Mouse (Mus musculus) liver, embryonic 11.5 days (tissue): Measurements from ENCODE around the gene Fn1. TPM values are rescaled to one million over a fixed set of nuclear protein-coding genes. Genes with fewer than 3 reads are reported as not detected.

Experiments
- ATAC-seq: fragments of 200-750 bp; cut with Nextera tagmentation; replicated peaks from 2 replicates; pipeline ENCODE4 v1.8.0; 2017; ENCODE audit warnings: moderate number of reproducible peaks, mild to moderate bottlenecking, moderate TSS enrichment, moderate library complexity; ENCODE audit not compliant: low FRiP score
- DNase-seq: peaks from one replicate; pipeline ENCODE4 v3.0.0-alpha.2; 2017; ENCODE audit warnings: low spot score
- H3K27ac ChIP-seq: fragments of 300-500 bp; sonication (generic); 2 replicates; pipeline ENCODE4 v1.5.1; 2014; ENCODE audit warnings: mild to moderate bottlenecking, low read depth, low read length, control low read depth
- H3K27me3 ChIP-seq: fragments of 300-500 bp; sonication (generic); replicated peaks from 2 replicates; pipeline ENCODE4 v1.6.1; 2014; ENCODE audit warnings: low read length, mixed read lengths; ENCODE audit not compliant: control insufficient read depth, insufficient read depth
- H3K36me3 ChIP-seq: fragments of 300-500 bp; sonication (generic); 2 replicates; pipeline ENCODE4 v1.6.1; 2014; ENCODE audit warnings: mild to moderate bottlenecking, low read length, moderate library complexity, mixed read lengths; ENCODE audit not compliant: control insufficient read depth, insufficient read depth
- H3K4me1 ChIP-seq: fragments of 300-500 bp; sonication (generic); replicated peaks from 2 replicates; pipeline ENCODE4 v1.6.1; 2014; ENCODE audit warnings: low read length, mixed read lengths; ENCODE audit not compliant: control insufficient read depth, insufficient read depth
- H3K4me2 ChIP-seq: fragments of 300-500 bp; sonication (generic); 2 replicates; pipeline ENCODE4 v1.6.1; 2014; ENCODE audit warnings: mild to moderate bottlenecking, control low read depth, moderate library complexity
- H3K4me3 ChIP-seq: fragments of 300-500 bp; sonication (generic); 2 replicates; pipeline ENCODE4 v1.5.1; 2014; ENCODE audit warnings: low read depth, low read length, control low read depth
- H3K9ac ChIP-seq: fragments of 300-500 bp; sonication (generic); 2 replicates; pipeline ENCODE4 v1.6.1; 2014; ENCODE audit warnings: low read depth, low read length, control low read depth
- H3K9me3 ChIP-seq: fragments of 300-500 bp; sonication (generic); 2 replicates; pipeline ENCODE4 v1.6.1; 2016; ENCODE audit warnings: low read length, inconsistent platforms, mixed read lengths; ENCODE audit not compliant: control insufficient read depth
- WGBS: fragments of 180-500 bp; shearing (Covaris S2); extraction: QIAGEN DNeasy Blood & Tissue Kit; methylation state at CpG from one replicate; pipeline ENCODE4 v1.1.7; 2014; 5-methylcytosine and 5-hydroxymethylcytosine counted together
- polyA plus RNA-seq: library from polyadenylated mRNA; unstranded; fragments of >200 nt; fragmentation: Nextera tagmentation; extraction: Ambion mirVana; gene quantifications from 2 replicates; pipeline ENCODE4 v1.2.1, GENCODE M21; 2014

Gene Fn1
- polyA plus RNA-seq, 1 experiment from 2014 or later, result 175 TPM

DNA sequence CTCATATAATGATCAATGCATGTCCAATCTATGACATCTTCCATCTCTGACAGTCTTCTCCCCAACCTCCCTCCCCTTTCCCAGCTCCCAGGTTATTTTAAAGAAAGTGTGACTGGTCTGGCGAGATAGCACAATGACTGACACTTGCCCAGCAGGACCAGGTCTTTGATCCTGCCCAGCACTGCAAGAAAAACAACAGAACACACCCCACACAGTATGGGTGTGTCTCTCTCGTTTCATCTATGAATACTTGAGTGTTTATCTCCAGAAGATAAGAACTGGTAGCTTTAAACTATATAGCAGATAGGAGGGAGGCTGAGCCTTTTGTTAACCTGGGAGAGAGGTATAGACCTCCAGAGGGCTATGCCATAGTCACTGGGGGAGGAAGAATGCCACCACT is 28.3 kb upstream of the Fn1 start:
- Histone ChIP-seq H3K4me2 (no peak overlapping the region), H3K9ac (no peak overlapping the region), H3K4me1 (peaks cover 4% of the 10 kb centered on the region; the same call in 1 of the 2 replicates), H3K27ac (no peak overlapping the region), H3K4me3 (no peak overlapping the region), H3K27me3 (no peaks in the 10 kb centered on the region), H3K36me3 (no peaks in the 10 kb centered on the region), H3K9me3 (no peaks in the 10 kb centered on the region)
- ATAC-seq, result peak; percentile 92
- DNase-seq, result no peak
- 4% methylated on average over 2 of the region's 2 CpGs for WGBS

DNA sequence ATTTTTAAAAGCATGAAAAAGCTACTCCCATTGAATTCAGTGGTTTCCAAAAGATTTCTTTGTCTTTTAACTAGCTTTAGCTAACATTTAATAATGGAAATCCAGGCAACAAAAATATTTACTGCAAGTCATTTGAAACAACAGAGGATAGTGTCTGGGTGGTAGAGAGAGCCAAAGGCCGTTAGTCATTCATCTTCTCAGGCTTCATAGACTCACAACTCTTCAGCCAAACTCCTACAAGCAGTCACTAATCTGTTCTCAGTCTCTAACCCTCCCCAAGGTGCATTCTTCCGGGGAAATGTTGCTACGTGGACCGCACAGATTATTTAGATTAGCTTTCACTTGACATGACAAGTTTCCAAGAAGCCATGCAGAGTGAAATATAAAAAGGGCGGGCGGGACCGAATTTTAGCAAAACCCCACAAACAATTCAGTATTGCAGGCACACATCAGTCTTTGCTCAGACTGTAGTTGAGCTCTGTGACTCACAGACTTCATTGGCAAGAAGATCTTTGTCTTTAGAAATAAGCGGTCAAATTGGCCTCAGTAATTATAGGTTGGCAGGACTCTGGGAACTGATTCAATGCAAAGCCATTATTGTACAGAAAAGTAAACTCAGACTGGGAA is 27.2 kb upstream of the Fn1 start:
- no peaks in the 10 kb centered on the region for H3K36me3 ChIP-seq
- DNase-seq (no peak), ATAC-seq (no peak)
- no peak overlapping the region for H3K4me3 ChIP-seq
- 85% methylated on average over 8 of the region's 8 CpGs for WGBS
- no peaks in the 10 kb centered on the region for H3K9me3 ChIP-seq
- H3K27me3 ChIP-seq, result no peaks in the 10 kb centered on the region
- no peak overlapping the region for H3K9ac ChIP-seq
- peaks cover 4% of the 10 kb centered on the region; the same call in 1 of the 2 replicates for H3K4me1 ChIP-seq
- H3K27ac ChIP-seq, result no peak overlapping the region
- H3K4me2 ChIP-seq, result no peak overlapping the region

DNA sequence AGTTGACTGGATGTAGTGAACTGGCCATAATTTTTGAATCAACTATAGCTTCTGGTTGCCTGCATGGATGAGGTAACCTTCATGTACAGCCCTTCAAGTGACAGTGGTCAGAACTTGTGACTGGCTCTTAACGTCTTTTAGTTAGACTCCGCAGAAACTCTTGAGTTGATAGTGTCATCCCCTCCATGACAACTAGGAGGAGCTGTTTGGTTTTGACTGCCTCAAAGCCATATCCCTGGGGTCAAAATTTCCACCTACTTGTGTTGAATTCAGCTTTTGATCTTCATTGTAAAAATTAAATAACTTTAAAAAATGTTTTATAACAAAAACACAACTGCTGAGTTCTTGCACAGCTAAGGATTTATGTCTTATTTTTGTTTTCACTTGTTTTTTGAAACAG is 22.4 kb upstream of the Fn1 start:
- no peak for DNase-seq
- 50% methylated on average over 2 of the region's 2 CpGs for WGBS
- Histone ChIP-seq H3K4me1 (no peaks in the 10 kb centered on the region), H3K27me3 (no peaks in the 10 kb centered on the region), H3K4me2 (no peak overlapping the region), H3K36me3 (no peaks in the 10 kb centered on the region), H3K4me3 (no peak overlapping the region), H3K9ac (no peak overlapping the region), H3K9me3 (no peaks in the 10 kb centered on the region), H3K27ac (no peak overlapping the region)
- no peak for ATAC-seq

DNA sequence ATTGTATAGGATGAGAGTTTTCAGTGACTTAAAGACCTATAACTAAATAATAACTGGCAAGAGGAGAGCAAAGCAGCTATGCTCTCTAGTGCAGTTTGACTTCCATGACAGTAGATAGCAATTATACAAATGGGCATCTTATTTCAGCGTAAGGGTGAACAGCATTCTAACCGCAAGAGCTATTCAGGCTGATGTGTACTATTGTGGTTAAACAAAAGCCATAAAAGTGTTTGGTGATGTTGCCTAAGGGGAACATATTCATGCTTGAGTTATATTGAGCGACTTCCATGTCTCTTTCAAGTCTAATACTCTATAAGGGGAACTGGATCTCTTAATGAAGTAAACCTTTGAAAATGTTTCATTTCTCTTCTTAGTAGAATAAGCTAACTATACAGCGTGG is 21.3 kb upstream of the Fn1 start:
- no peak overlapping the region for H3K4me3 ChIP-seq
- H3K9ac ChIP-seq, result no peak overlapping the region
- WGBS, result 87% methylated on average over 4 of the region's 4 CpGs
- no peaks in the 10 kb centered on the region for H3K27me3 ChIP-seq
- DNase-seq (no peak), ATAC-seq (no peak)
- no peak overlapping the region for H3K27ac ChIP-seq
- no peaks in the 10 kb centered on the region for H3K9me3 ChIP-seq
- no peaks in the 10 kb centered on the region for H3K36me3 ChIP-seq
- H3K4me2 ChIP-seq, result no peak overlapping the region
- no peaks in the 10 kb centered on the region for H3K4me1 ChIP-seq

DNA sequence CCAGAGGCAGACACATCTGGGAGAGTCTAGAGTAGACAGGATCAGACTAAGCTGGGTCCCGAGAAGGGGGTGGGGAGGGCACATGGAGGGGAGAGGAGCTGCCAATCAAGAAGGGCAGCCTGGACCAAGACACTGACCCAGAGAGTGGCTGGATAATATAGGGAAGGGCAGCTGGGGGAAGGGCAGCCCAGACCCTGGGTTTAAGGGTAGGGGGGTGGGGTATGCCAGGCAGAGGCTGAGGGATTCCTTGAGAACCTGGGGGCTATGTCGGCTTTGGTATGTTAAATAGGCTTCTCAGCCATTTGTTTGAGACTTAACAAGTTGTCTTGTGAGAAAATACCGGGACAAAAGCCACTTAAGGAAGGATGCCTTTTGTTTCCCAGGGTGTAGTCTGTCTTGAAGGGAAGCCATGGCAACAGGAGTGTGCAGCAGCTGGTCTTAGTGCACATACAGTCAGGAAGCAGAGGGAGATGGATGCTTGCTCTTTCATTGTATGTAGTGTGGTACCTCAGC is 20.5 kb upstream of the Fn1 start:
- Histone ChIP-seq H3K36me3 (no peaks in the 10 kb centered on the region), H3K27me3 (no peaks in the 10 kb centered on the region), H3K9ac (no peak overlapping the region), H3K9me3 (no peaks in the 10 kb centered on the region), H3K4me3 (no peak overlapping the region), H3K4me2 (no peak overlapping the region), H3K27ac (no peak overlapping the region), H3K4me1 (no peaks in the 10 kb centered on the region)
- no peak for DNase-seq
- 22% methylated on average over 3 of the region's 3 CpGs for WGBS
- ATAC-seq, result no peak

DNA sequence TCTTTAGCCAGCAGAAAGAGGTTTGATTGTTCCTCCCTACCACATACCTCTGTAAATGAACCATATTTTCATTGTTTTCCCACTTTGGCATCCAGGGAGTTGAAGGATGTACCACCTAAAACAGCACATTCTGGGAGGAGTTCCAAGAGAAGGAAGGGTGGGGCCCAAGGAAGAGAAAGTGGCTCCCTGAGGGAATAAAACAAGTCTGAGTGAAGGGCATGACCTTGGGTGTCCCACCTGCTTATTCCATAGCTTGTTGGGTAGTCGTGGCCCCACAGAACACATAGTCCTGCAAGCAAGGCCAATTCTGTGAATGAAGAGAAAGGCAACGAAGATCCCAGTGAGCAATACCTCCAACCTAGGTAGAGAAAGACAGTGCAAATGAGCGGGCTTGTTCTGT is 19.3 kb upstream of the Fn1 start:
- H3K27me3 ChIP-seq, result no peaks in the 10 kb centered on the region
- H3K4me2 ChIP-seq, result no peak overlapping the region
- no peaks in the 10 kb centered on the region for H3K4me1 ChIP-seq
- ATAC-seq (no peak), DNase-seq (no peak)
- no peak overlapping the region for H3K27ac ChIP-seq
- WGBS, result 83% methylated on average over 3 of the region's 3 CpGs
- no peak overlapping the region for H3K9ac ChIP-seq
- H3K36me3 ChIP-seq, result no peaks in the 10 kb centered on the region
- H3K9me3 ChIP-seq, result no peaks in the 10 kb centered on the region
- no peak overlapping the region for H3K4me3 ChIP-seq

DNA sequence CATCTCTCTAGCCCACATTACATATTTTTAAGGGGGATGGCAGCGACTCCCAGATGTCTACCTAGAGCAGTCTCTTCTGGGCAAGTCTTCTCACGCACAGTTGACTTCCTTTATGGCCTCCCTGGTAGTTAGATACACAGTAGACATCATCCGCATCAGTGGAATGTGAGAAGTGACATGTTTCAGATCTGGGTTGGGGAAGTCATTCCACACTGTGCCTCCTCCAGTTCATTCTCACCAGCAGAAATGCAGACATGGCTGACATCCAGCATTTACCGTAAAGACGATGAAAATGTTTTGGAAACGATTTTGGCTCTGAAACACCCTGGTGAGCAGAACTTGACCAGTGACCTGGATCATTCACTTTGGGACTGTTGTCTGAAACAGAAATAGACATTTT is 10.2 kb upstream of the Fn1 start:
- no peaks in the 10 kb centered on the region for H3K27me3 ChIP-seq
- H3K4me3 ChIP-seq, result no peak overlapping the region
- no peak overlapping the region for H3K27ac ChIP-seq
- no peak for DNase-seq
- H3K9ac ChIP-seq, result no peak overlapping the region
- H3K4me2 ChIP-seq, result no peak overlapping the region
- 92% methylated on average over 6 of the region's 6 CpGs for WGBS
- H3K9me3 ChIP-seq, result peaks cover 10% of the 10 kb centered on the region; the same call in 1 of the 2 replicates
- ATAC-seq, result no peak
- 0 out of 2 replicates have a peak, but pooled peaks cover 2% of the 10 kb centered on the region for H3K36me3 ChIP-seq
- H3K4me1 ChIP-seq, result no peaks in the 10 kb centered on the region

DNA sequence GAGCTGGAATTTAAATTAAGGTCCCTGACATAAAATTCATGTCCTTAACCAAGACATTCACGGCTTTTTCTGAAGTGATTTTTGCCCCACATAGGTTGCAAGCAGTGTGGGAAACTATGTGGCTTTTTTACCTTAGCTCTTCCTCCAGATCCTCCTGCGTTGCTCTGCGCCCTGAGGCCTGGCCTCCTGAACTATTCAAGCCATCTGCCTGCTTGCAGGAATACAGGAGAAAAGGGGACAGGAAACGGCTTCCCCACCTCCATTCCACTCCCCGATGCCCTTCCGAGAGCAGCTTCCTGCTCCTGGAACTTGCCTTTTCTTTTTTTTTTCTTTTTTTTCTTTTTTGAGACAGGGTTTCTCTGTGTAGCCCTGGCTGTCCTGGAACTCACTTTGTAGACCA is 5.6 kb upstream of the Fn1 start:
- H3K9ac ChIP-seq, result no peak overlapping the region
- H3K4me2 ChIP-seq, result no peak overlapping the region
- H3K36me3 ChIP-seq, result 0 out of 2 replicates have a peak, but pooled peaks cover 2% of the 10 kb centered on the region
- no peaks in the 10 kb centered on the region for H3K4me1 ChIP-seq
- ATAC-seq, result no peak
- H3K9me3 ChIP-seq, result peaks cover 7% of the 10 kb centered on the region; the same call in 1 of the 2 replicates
- 73% methylated on average over 6 of the region's 6 CpGs for WGBS
- H3K27me3 ChIP-seq, result no peaks in the 10 kb centered on the region
- no peak overlapping the region for H3K27ac ChIP-seq
- H3K4me3 ChIP-seq, result no peak overlapping the region
- DNase-seq, result no peak

DNA sequence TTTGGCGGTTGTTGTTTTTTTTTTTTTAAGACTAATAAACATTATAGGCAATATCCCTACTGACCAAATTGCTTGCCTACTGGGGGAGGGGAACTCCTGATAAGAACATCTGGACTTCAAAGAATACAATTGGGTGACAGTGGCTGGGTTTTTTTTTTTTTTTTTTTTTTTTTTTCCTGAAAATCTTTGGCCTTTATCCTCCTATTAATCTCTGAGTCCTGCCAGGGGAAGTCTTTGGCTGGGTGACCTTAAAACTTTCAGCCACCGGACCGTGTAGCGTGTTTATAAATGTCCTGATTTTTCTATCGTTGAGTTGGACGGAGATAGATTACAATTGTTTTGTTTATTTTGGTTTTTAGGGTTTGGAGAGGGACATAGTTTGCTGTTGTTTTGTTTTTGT is 3.3 kb upstream of the Fn1 start:
- H3K27me3 ChIP-seq, result peaks cover 2% of the 10 kb centered on the region; the same call in 1 of the 2 replicates
- H3K4me3 ChIP-seq, result no peak overlapping the region
- DNase-seq (no peak), ATAC-seq (no peak)
- no peak overlapping the region for H3K27ac ChIP-seq
- H3K4me1 ChIP-seq, result peaks cover 2% of the 10 kb centered on the region
- H3K9ac ChIP-seq, result no peak overlapping the region
- no peak overlapping the region for H3K4me2 ChIP-seq
- 54% methylated on average over 6 of the region's 6 CpGs for WGBS
- H3K9me3 ChIP-seq, result no peaks in the 10 kb centered on the region
- H3K36me3 ChIP-seq, result no peaks in the 10 kb centered on the region
